Mouse (Mus musculus) hindbrain, embryonic 15.5 days (tissue): Measurements from ENCODE around the gene Gm28042. TPM values are rescaled to one million over a fixed set of nuclear protein-coding genes. Genes with fewer than 3 reads are reported as not detected.

ENCODE experiments used
- ATAC-seq: fragments of 200-750 bp; cut with Nextera tagmentation; 2 replicates; pipeline ENCODE4 v1.8.0; 2017; ENCODE audit warnings: low read depth, moderate number of reproducible peaks, moderate TSS enrichment; ENCODE audit not compliant: low FRiP score
- H3K27ac ChIP-seq: fragments of 300-500 bp; sonication (generic); replicated peaks from 2 replicates; pipeline ENCODE4 v1.5.1; 2015; ENCODE audit warnings: mild to moderate bottlenecking, inconsistent platforms
- H3K27me3 ChIP-seq: fragments of 300-500 bp; sonication (generic); 2 replicates; pipeline ENCODE4 v1.6.1; 2015; ENCODE audit warnings: control low read depth, inconsistent platforms
- H3K36me3 ChIP-seq: fragments of 300-500 bp; sonication (generic); 2 replicates; pipeline ENCODE4 v1.6.1; 2015; ENCODE audit warnings: control low read depth, inconsistent platforms
- H3K4me1 ChIP-seq: fragments of 300-500 bp; sonication (generic); replicated peaks from 2 replicates; pipeline ENCODE4 v1.6.1; 2015; ENCODE audit warnings: control low read depth, inconsistent platforms
- H3K4me2 ChIP-seq: fragments of 300-500 bp; sonication (generic); 2 replicates; pipeline ENCODE4 v1.6.1; 2015; ENCODE audit warnings: moderate library complexity, mild to moderate bottlenecking, inconsistent platforms
- H3K4me3 ChIP-seq: fragments of 300-500 bp; sonication (generic); 2 replicates; pipeline ENCODE4 v1.5.1; 2015; ENCODE audit warnings: mild to moderate bottlenecking, inconsistent platforms
- H3K9ac ChIP-seq: fragments of 300-500 bp; sonication (generic); 2 replicates; pipeline ENCODE4 v1.6.1; 2015; ENCODE audit warnings: inconsistent platforms
- H3K9me3 ChIP-seq: fragments of 300-500 bp; sonication (generic); 2 replicates; pipeline ENCODE4 v1.6.1; 2016; ENCODE audit warnings: control low read depth, inconsistent platforms
- WGBS: fragments of 180-500 bp; shearing (Covaris S2); methylation state at CpG from one replicate; pipeline ENCODE4 v1.1.7; 2015; 5-methylcytosine and 5-hydroxymethylcytosine counted together
- polyA plus RNA-seq: library from polyadenylated mRNA; unstranded; fragments of >200 nt; fragmentation: Nextera tagmentation; extraction: Ambion mirVana; gene quantifications from 2 replicates; pipeline ENCODE4 v1.2.1, GENCODE M21; 2015

Gm28042 gene
- polyA plus RNA-seq, 1 experiment from 2014 or later = 4.8 TPM

- 63% methylated on average over 14 of the region's 14 CpGs for WGBS
- no peak overlapping the region for H3K4me2 ChIP-seq
- H3K9ac ChIP-seq = no peak overlapping the region
- H3K4me1 ChIP-seq = no peaks in the 10 kb centered on the region
- no peak for ATAC-seq
- no peaks in the 10 kb centered on the region for H3K27me3 ChIP-seq
- no peaks in the 10 kb centered on the region for H3K9me3 ChIP-seq
- no peak overlapping the region for H3K27ac ChIP-seq
- peaks cover 2% of the 10 kb centered on the region; the same call in 1 of the 2 replicates for H3K36me3 ChIP-seq
- H3K4me3 ChIP-seq = no peak overlapping the region
Observed at GRCm38 (mm10) chr2:120046486-120047310, 19.4 kb downstream of the Gm28042 start.

GRCm38 (mm10) chr2:120048173-120048572 is 20.9 kb downstream of the Gm28042 start:
- no peak for ATAC-seq
- Histone ChIP-seq H3K36me3 (no peaks in the 10 kb centered on the region), H3K4me1 (no peaks in the 10 kb centered on the region), H3K9ac (no peak overlapping the region), H3K27ac (no peak overlapping the region), H3K9me3 (no peaks in the 10 kb centered on the region), H3K27me3 (no peaks in the 10 kb centered on the region), H3K4me2 (no peak overlapping the region), H3K4me3 (no peak overlapping the region)
- 79% methylated on average over 9 of the region's 9 CpGs for WGBS

GRCm38 (mm10) chr2:120049632-120050274 is 22.5 kb downstream of the Gm28042 start:
- 64% methylated on average over 10 of the region's 10 CpGs for WGBS
- no peak overlapping the region for H3K9ac ChIP-seq
- no peak overlapping the region for H3K4me3 ChIP-seq
- H3K36me3 ChIP-seq = no peaks in the 10 kb centered on the region
- H3K9me3 ChIP-seq = no peaks in the 10 kb centered on the region
- no peak overlapping the region for H3K27ac ChIP-seq
- H3K4me2 ChIP-seq = no peak overlapping the region
- ATAC-seq = no peak
- no peaks in the 10 kb centered on the region for H3K27me3 ChIP-seq
- no peaks in the 10 kb centered on the region for H3K4me1 ChIP-seq

- no peak overlapping the region for H3K27ac ChIP-seq
- H3K4me2 ChIP-seq = no peak overlapping the region
- H3K4me3 ChIP-seq = no peak overlapping the region
- no peaks in the 10 kb centered on the region for H3K9me3 ChIP-seq
- 57% methylated on average over 6 of the region's 6 CpGs for WGBS
- no peak for ATAC-seq
- no peaks in the 10 kb centered on the region for H3K27me3 ChIP-seq
- H3K9ac ChIP-seq = no peak overlapping the region
- no peaks in the 10 kb centered on the region for H3K36me3 ChIP-seq
- no peaks in the 10 kb centered on the region for H3K4me1 ChIP-seq
Observed at GRCm38 (mm10) chr2:120051405-120051804, 24.1 kb downstream of the Gm28042 start.

- no peaks in the 10 kb centered on the region for H3K9me3 ChIP-seq
Observed at GRCm38 (mm10) chr2:120054771-120055552, 27.7 kb downstream of the Gm28042 start.

GRCm38 (mm10) chr2:120055923-120056322 is 28.6 kb downstream of the Gm28042 start:
- Histone ChIP-seq H3K9me3 (no peaks in the 10 kb centered on the region), H3K9ac (no peak overlapping the region), H3K4me1 (no peaks in the 10 kb centered on the region), H3K27ac (no peak overlapping the region), H3K27me3 (no peaks in the 10 kb centered on the region), H3K4me3 (no peak overlapping the region), H3K36me3 (no peaks in the 10 kb centered on the region), H3K4me2 (no peak overlapping the region)
- no peak for ATAC-seq
- 82% methylated on average over 10 of the region's 10 CpGs for WGBS

More at GRCm38 (mm10) chr2:120054771-120055552, 27.7 kb downstream of the Gm28042 start:
- ATAC-seq = no peak
- 88% methylated on average over 12 of the region's 12 CpGs for WGBS
- Histone ChIP-seq H3K27me3 (no peaks in the 10 kb centered on the region), H3K36me3 (no peaks in the 10 kb centered on the region), H3K4me1 (no peaks in the 10 kb centered on the region), H3K27ac (no peak overlapping the region), H3K4me2 (no peak overlapping the region), H3K4me3 (no peak overlapping the region), H3K9ac (no peak overlapping the region)

- H3K4me3 ChIP-seq = no peak overlapping the region
- H3K9ac ChIP-seq = no peak overlapping the region
- H3K27me3 ChIP-seq = no peaks in the 10 kb centered on the region
- ATAC-seq = no peak
- no peaks in the 10 kb centered on the region for H3K36me3 ChIP-seq
- 91% methylated on average over 4 of the region's 4 CpGs for WGBS
- no peak overlapping the region for H3K4me2 ChIP-seq
- H3K27ac ChIP-seq = no peak overlapping the region
- no peaks in the 10 kb centered on the region for H3K9me3 ChIP-seq
- H3K4me1 ChIP-seq = no peaks in the 10 kb centered on the region
Observed at GRCm38 (mm10) chr2:120058818-120059217, 31.5 kb downstream of the Gm28042 start.

GRCm38 (mm10) chr2:120059466-120059865 is 32.2 kb downstream of the Gm28042 start:
- no peaks in the 10 kb centered on the region for H3K9me3 ChIP-seq
- H3K4me2 ChIP-seq = no peak overlapping the region
- ATAC-seq = no peak
- no peak overlapping the region for H3K9ac ChIP-seq
- no peaks in the 10 kb centered on the region for H3K27me3 ChIP-seq
- 94% methylated on average over 3 of the region's 3 CpGs for WGBS
- no peak overlapping the region for H3K4me3 ChIP-seq
- H3K36me3 ChIP-seq = no peaks in the 10 kb centered on the region
- no peaks in the 10 kb centered on the region for H3K4me1 ChIP-seq
- H3K27ac ChIP-seq = no peak overlapping the region

GRCm38 (mm10) chr2:120060190-120060589 is 32.9 kb downstream of the Gm28042 start:
- Histone ChIP-seq H3K9me3 (no peaks in the 10 kb centered on the region), H3K27me3 (no peaks in the 10 kb centered on the region), H3K9ac (no peak overlapping the region), H3K4me3 (no peak overlapping the region), H3K27ac (no peak overlapping the region), H3K36me3 (no peaks in the 10 kb centered on the region), H3K4me2 (no peak overlapping the region), H3K4me1 (no peaks in the 10 kb centered on the region)
- WGBS = 69% methylated on average over 6 of the region's 6 CpGs
- ATAC-seq = no peak

- H3K27me3 ChIP-seq = no peaks in the 10 kb centered on the region
- no peak overlapping the region for H3K4me3 ChIP-seq
- H3K9ac ChIP-seq = no peak overlapping the region
- no peak overlapping the region for H3K27ac ChIP-seq
- ATAC-seq = no peak
- H3K9me3 ChIP-seq = no peaks in the 10 kb centered on the region
- no peaks in the 10 kb centered on the region for H3K4me1 ChIP-seq
- H3K36me3 ChIP-seq = no peaks in the 10 kb centered on the region
- WGBS = 73% methylated on average over 9 of the region's 9 CpGs
- no peak overlapping the region for H3K4me2 ChIP-seq
Observed at GRCm38 (mm10) chr2:120060651-120061050, 33.4 kb downstream of the Gm28042 start.

GRCm38 (mm10) chr2:120062248-120062647 is 35.0 kb downstream of the Gm28042 start:
- no peak overlapping the region for H3K27ac ChIP-seq
- WGBS = 82% methylated on average over 8 of the region's 8 CpGs
- H3K4me2 ChIP-seq = no peak overlapping the region
- no peaks in the 10 kb centered on the region for H3K27me3 ChIP-seq
- no peaks in the 10 kb centered on the region for H3K36me3 ChIP-seq
- H3K9ac ChIP-seq = no peak overlapping the region
- H3K9me3 ChIP-seq = no peaks in the 10 kb centered on the region
- ATAC-seq = no peak
- H3K4me3 ChIP-seq = no peak overlapping the region
- no peaks in the 10 kb centered on the region for H3K4me1 ChIP-seq

GRCm38 (mm10) chr2:120064639-120065038 is 37.3 kb downstream of the Gm28042 start:
- Histone ChIP-seq H3K27me3 (no peaks in the 10 kb centered on the region; the same call in 1 of the 2 replicates), H3K4me3 (no peak overlapping the region), H3K9ac (no peak overlapping the region), H3K36me3 (no peaks in the 10 kb centered on the region), H3K9me3 (no peaks in the 10 kb centered on the region), H3K4me2 (no peak overlapping the region), H3K27ac (no peak overlapping the region), H3K4me1 (0 out of 2 replicates have a peak, but pooled peaks cover 7% of the 10 kb centered on the region)
- 87% methylated on average over 6 of the region's 6 CpGs for WGBS
- ATAC-seq = no peak
